Mouse (Mus musculus) adrenal gland, postnatal 25 days (tissue): Measurements from ENCODE around the gene Gm21118. TPM values are rescaled to one million over a fixed set of nuclear protein-coding genes. Genes with fewer than 3 reads are reported as not detected.
"Not testable (repeated sequence)": the region's sequence is repeated elsewhere in the genome, so short reads cannot be mapped to it uniquely, and the experiment has no call there.

Source experiments
- DNase-seq: peaks from one replicate; pipeline ENCODE4 v3.0.0; 2021; ENCODE audit warnings: mixed read lengths
- long read RNA-seq: library from polyadenylated mRNA; stranded (forward); transcript quantifications from one replicate; pipeline ENCODE4 v2.0.0, GENCODE M21; 2021
- total RNA-seq: library from RNA; stranded (reverse); gene quantifications from 2 replicates; pipeline ENCODE4 v1.2.3, GENCODE M21; 2021

Gene Gm21118
- total RNA-seq: not detected in 2 replicates
- long read RNA-seq: 0 reads

DNA sequence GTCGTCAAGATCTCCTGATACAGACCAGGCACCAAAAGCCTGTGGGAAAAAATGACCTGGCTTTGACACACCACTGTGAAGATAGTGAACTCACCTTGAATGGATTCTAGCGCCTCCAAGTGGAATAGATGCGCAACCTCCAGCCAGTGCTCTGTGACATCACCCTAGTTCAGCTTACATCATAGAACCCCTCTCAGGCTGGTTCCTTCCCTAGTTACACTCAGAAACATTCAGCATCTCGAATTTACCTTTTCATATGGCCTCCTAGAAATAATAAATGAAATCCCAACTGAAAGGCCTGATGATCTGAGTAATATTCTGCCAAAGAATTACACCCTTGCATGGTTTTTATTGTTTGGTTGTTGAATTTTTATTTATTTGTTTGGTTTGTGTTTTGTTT, at the start of gene Gm21118:
Gene Gm21118, minus strand, starts transcription at position 101 of the 400 bp plus-strand sequence.
- DNase-seq: not testable (repeated sequence)

DNA sequence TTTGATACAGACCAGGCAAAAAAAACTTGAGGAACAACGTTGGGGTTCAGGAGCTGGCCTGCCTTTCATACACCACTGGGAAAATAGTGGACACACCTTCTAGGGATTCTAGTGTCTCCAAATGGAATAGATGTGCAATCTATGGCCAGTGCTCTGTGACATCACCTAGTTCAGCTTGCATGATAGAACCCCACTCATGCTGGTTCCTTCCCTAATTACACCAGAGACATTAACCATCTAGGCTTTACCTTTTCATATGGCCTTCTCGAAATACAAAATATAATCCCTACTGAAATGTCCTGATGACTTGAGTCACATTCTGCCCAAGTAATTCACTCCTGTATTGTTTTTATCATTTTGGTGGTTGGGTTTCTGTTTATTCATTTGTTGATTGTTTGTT, 29.7 kb upstream of the Gm21118 start, which contains the start of the genes Gm29423 and Gm29644:
Gene Gm29423, minus strand, starts transcription at position 101 of the 400 bp plus-strand sequence.
Gene Gm29644, minus strand, starts transcription at position 157 of the 400 bp plus-strand sequence.
- DNase-seq: not testable (repeated sequence)

Other genes starting within 250 kb of the Gm21118 start
- gene Gm29423, start 29.6 kb upstream of the Gm21118 start, total RNA-seq: not detected in 2 replicates
- gene Gm29644, start 29.7 kb upstream of the Gm21118 start, total RNA-seq: not detected in 2 replicates
- gene Gm20888, start 168.2 kb upstream of the Gm21118 start, total RNA-seq: not detected in 2 replicates